Mouse (Mus musculus) intestine, postnatal 0 days (tissue): ENCODE measurements around the gene Ern1. TPM values are rescaled to one million over a fixed set of nuclear protein-coding genes. Genes with fewer than 3 reads are reported as not detected.

Experiments used
- ATAC-seq: fragments of 200-750 bp; cut with Nextera tagmentation; 2 replicates; pipeline ENCODE4 v1.8.0; 2017; ENCODE audit warnings: mild to moderate bottlenecking, moderate TSS enrichment, moderate library complexity
- H3K27ac ChIP-seq: fragments of 300-500 bp; sonication (generic); 2 replicates; pipeline ENCODE4 v1.5.1; 2014; ENCODE audit warnings: mild to moderate bottlenecking, low read depth, low read length, moderate library complexity
- H3K27me3 ChIP-seq: fragments of 300-500 bp; sonication (generic); replicated peaks from 2 replicates; pipeline ENCODE4 v1.6.1; 2014; ENCODE audit warnings: low read length, mixed read lengths; ENCODE audit not compliant: control insufficient read depth, insufficient read depth
- H3K36me3 ChIP-seq: fragments of 300-500 bp; sonication (generic); 2 replicates; pipeline ENCODE4 v1.6.1; 2014; ENCODE audit warnings: mild to moderate bottlenecking, moderate library complexity; ENCODE audit not compliant: control insufficient read depth, insufficient read depth
- H3K4me1 ChIP-seq: fragments of 300-500 bp; sonication (generic); replicated peaks from 2 replicates; pipeline ENCODE4 v1.6.1; 2014; ENCODE audit warnings: antibody characterized with exemption, low read length, mixed read lengths; ENCODE audit not compliant: control insufficient read depth, insufficient read depth
- H3K4me2 ChIP-seq: fragments of 300-500 bp; sonication (generic); replicated peaks from 2 replicates; pipeline ENCODE4 v1.6.1; 2014; ENCODE audit warnings: low read depth, mild to moderate bottlenecking, moderate library complexity
- H3K4me3 ChIP-seq: fragments of 300-500 bp; sonication (generic); 2 replicates; pipeline ENCODE4 v1.5.1; 2014; ENCODE audit warnings: low read depth, low read length
- H3K9ac ChIP-seq: fragments of 300-500 bp; sonication (generic); 2 replicates; pipeline ENCODE4 v1.6.1; 2014; ENCODE audit warnings: mild to moderate bottlenecking, low read depth, low read length
- H3K9me3 ChIP-seq: fragments of 300-500 bp; sonication (generic); 2 replicates; pipeline ENCODE4 v1.6.1; 2016; ENCODE audit warnings: mixed run types; ENCODE audit not compliant: control insufficient read depth
- CTCF ChIP-seq: sonication (generic); IDR thresholded peaks from 2 replicates; pipeline ENCODE4 v1.5.1; 2016; ENCODE audit warnings: low read depth, mild to moderate bottlenecking, control low read depth, antibody characterized with exemption, moderate library complexity
- WGBS: fragments of 180-500 bp; shearing (Covaris S2); extraction: QIAGEN DNeasy Blood & Tissue Kit; methylation state at CpG from one replicate; pipeline ENCODE4 v1.1.7; 2014; 5-methylcytosine and 5-hydroxymethylcytosine counted together
- polyA plus RNA-seq: library from polyadenylated mRNA; unstranded; fragments of >200 nt; fragmentation: Nextera tagmentation; extraction: Ambion mirVana; gene quantifications from 2 replicates; pipeline ENCODE4 v1.2.1, GENCODE M21; 2015

Gene Ern1
- polyA plus RNA-seq, 1 experiment from 2014 or later, result 1.6 TPM

DNA sequence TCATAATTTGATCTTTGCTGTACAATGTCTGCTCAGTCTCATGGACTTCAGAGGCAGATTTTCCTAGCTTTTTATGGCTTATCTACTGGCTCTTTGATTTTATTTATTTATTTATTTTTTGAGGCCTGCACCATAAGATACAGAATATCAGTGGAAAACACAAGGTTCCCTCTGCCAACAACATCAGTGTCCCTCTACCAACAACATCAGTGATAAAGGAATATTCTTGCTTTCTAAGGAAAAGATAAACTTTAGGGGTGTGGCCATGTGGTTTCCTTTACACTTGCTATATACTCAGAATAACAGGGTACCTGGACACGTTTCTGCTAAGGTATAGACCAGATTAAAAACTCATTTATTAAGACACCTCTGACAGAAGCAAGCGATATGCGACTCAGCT is 48.3 kb downstream of the Ern1 start:
- WGBS, result 58% methylated on average over 3 of the region's 3 CpGs
- no peaks in the 10 kb centered on the region for H3K36me3 ChIP-seq
- H3K9ac ChIP-seq, result no peak overlapping the region
- ATAC-seq, result no peak
- no peaks in the 10 kb centered on the region for H3K27me3 ChIP-seq
- no peak overlapping the region for H3K4me2 ChIP-seq
- H3K4me1 ChIP-seq, result no peaks in the 10 kb centered on the region
- no peak for TF ChIP-seq CTCF
- H3K9me3 ChIP-seq, result no peaks in the 10 kb centered on the region
- H3K27ac ChIP-seq, result no peak overlapping the region
- no peak overlapping the region for H3K4me3 ChIP-seq

DNA sequence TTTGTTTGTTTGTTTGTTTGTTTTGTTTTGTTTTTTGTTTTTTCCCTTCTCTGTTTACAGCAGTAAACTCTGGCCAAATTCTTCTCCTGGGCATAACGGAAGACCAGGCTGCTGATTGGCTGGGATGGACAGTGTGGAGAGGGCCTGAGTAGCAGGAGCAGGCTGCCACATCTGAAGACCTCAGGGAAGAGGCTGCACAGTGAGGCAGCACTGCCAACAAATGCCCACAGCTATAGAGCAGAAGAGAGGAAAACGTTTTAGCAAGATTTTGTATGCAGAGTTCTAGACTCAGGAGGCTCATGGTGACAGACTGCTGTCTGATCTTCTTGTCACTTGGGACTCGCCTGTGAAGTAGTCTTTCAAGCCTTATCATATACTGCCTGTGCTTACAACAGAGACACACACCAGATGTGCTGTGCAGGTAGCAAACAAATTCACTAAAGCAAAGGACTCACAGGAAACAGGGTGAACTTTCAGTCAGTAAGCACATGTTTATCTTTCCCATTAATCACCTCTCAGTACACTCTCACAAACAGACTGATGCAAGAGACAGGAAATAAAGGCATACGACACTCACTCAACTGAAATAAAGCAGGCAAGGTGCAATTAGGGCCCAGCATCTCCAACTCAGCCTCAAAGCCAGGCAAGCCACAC is 49.0 kb downstream of the Ern1 start:
- Histone ChIP-seq H3K27me3 (no peaks in the 10 kb centered on the region), H3K27ac (no peak overlapping the region)
- WGBS, result 43% methylated on average over 4 of the region's 4 CpGs

DNA sequence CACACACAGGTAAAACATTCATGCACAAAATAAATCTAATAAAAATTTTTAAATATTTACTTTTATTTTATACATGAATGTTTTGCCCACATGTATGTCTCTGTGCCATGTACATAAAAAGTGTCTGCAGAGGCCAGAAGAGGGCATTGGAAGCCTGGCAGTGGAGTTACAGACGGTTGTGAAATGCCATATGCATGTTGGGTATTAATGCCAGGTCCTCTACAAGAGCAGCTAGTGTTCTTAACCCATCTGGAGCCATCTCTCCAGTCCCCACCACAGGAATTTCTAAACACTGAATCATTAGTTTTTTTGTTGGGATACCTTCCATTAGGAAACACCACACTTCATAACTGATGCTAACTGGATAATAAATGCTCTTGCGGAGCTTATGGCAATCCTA is 50.1 kb downstream of the Ern1 start:
- H3K9ac ChIP-seq, result no peak overlapping the region
- H3K4me2 ChIP-seq, result no peak overlapping the region
- no peaks in the 10 kb centered on the region for H3K27me3 ChIP-seq
- WGBS, result 87% methylated on average over 2 of the region's 2 CpGs
- no peaks in the 10 kb centered on the region for H3K36me3 ChIP-seq
- no peaks in the 10 kb centered on the region for H3K4me1 ChIP-seq
- no peak overlapping the region for H3K27ac ChIP-seq
- TF ChIP-seq CTCF, result no peak
- ATAC-seq, result no peak
- H3K4me3 ChIP-seq, result no peak overlapping the region
- no peaks in the 10 kb centered on the region for H3K9me3 ChIP-seq

More for the DNA sequence above, 49.0 kb downstream of the Ern1 start:
- Histone ChIP-seq H3K9ac (no peak overlapping the region), H3K36me3 (no peaks in the 10 kb centered on the region), H3K4me3 (no peak overlapping the region), H3K4me2 (no peak overlapping the region), H3K9me3 (no peaks in the 10 kb centered on the region), H3K4me1 (no peaks in the 10 kb centered on the region)
- no peak for ATAC-seq
- no peak for TF ChIP-seq CTCF

DNA sequence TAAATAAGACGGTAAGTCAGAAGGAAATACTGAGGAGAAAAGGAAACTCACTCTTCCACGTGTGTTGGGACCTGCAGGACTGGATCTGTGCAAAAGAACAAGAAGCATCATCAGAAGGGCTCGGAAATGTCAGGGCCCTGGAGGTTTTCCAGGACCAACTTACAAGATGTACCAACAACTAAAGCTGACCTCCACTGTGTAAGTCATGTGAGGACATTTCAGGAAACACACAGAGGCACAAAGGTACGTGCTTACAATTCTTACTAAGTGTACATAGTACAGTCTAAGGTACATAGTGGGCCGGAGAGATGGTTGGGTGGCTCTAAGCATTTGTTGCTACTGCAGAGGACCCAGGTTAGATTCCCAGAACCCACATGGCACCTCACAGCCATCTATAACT is 50.6 kb downstream of the Ern1 start:
- H3K27ac ChIP-seq, result no peak overlapping the region
- WGBS, result 76% methylated on average over 5 of the region's 5 CpGs
- no peak overlapping the region for H3K4me3 ChIP-seq
- no peaks in the 10 kb centered on the region for H3K36me3 ChIP-seq
- ATAC-seq, result no peak
- no peak for TF ChIP-seq CTCF
- H3K9ac ChIP-seq, result no peak overlapping the region
- no peaks in the 10 kb centered on the region for H3K27me3 ChIP-seq
- H3K9me3 ChIP-seq, result no peaks in the 10 kb centered on the region
- H3K4me2 ChIP-seq, result no peak overlapping the region
- no peaks in the 10 kb centered on the region for H3K4me1 ChIP-seq

DNA sequence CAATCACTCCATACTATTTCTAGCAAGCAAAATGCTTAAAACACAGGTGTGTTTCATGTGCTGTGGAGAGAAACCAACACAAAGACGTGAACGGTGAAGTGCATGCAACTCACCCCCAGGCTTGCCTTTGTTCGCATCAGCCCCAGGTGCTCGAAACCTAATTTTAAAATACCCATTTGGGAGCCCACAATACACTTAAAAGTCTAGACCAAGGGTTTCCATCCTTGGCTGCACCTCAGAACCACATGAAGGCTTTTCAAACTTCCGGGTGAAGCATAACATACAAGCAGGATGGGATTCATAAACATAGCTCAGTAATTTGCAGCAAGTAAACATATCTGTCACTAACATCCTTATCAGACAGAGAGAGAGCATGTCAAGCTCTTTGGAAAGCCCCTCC is 57.3 kb downstream of the Ern1 start:
- H3K4me3 ChIP-seq, result no peak overlapping the region
- no peaks in the 10 kb centered on the region for H3K4me1 ChIP-seq
- ATAC-seq, result no peak
- H3K9me3 ChIP-seq, result no peaks in the 10 kb centered on the region
- no peaks in the 10 kb centered on the region; the same call in none of the 2 replicates for H3K36me3 ChIP-seq
- H3K27ac ChIP-seq, result no peak overlapping the region
- no peak overlapping the region for H3K4me2 ChIP-seq
- no peak for TF ChIP-seq CTCF
- H3K27me3 ChIP-seq, result no peaks in the 10 kb centered on the region
- H3K9ac ChIP-seq, result no peak overlapping the region
- 86% methylated on average over 5 of the region's 5 CpGs for WGBS

DNA sequence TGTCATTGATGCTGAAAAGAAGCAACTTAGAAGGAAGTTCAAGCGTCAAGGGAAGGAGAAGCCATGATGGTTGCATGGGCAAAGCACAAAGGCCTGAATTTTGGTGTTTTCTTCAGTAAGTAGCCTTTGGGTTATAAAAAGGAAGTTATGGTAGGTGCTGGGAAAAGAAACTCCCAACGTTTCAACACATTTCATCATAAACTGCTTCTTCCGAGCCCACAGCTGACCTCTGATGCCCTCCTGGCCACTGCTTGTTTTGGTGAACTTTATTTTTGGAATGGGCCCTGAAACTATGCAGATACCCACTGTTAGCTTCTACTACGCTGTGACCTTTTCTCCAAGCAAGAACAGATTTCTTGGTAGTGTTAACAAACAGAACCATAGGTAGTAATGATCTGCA is 58.0 kb downstream of the Ern1 start:
- no peaks in the 10 kb centered on the region for H3K9me3 ChIP-seq
- no peak for TF ChIP-seq CTCF
- H3K4me3 ChIP-seq, result no peak overlapping the region
- H3K4me1 ChIP-seq, result no peaks in the 10 kb centered on the region
- H3K36me3 ChIP-seq, result peaks cover 5% of the 10 kb centered on the region
- H3K27me3 ChIP-seq, result no peaks in the 10 kb centered on the region
- 74% methylated on average over 4 of the region's 4 CpGs for WGBS
- H3K9ac ChIP-seq, result no peak overlapping the region
- ATAC-seq, result no peak
- H3K27ac ChIP-seq, result no peak overlapping the region
- H3K4me2 ChIP-seq, result no peak overlapping the region

DNA sequence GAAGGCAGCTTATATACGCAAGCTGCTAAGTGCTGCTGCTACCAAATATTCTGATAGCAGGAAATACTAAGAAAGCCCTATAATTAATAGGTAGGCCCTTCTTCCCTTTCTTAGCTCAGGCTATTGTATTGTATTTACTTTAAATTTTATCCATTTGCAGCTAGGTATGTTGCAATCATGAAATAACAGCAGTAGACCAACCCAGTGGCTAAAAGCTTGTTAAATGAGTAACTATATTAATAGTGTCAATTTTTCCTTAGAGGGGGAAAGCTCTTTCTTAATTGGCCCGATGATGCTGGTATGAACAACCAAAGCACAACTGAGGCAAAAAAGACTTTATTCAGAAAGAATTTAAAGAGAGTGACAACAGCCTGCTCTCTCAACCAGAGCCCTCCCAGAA is 59.1 kb downstream of the Ern1 start:
- H3K4me1 ChIP-seq, result no peaks in the 10 kb centered on the region
- TF ChIP-seq CTCF, result no peak
- WGBS, result 87% methylated on average over 2 of the region's 2 CpGs
- H3K4me3 ChIP-seq, result no peak overlapping the region
- H3K36me3 ChIP-seq, result peaks cover 5% of the 10 kb centered on the region
- no peak overlapping the region for H3K27ac ChIP-seq
- no peak overlapping the region for H3K4me2 ChIP-seq
- H3K27me3 ChIP-seq, result no peaks in the 10 kb centered on the region
- H3K9ac ChIP-seq, result no peak overlapping the region
- ATAC-seq, result no peak
- no peaks in the 10 kb centered on the region for H3K9me3 ChIP-seq
